Comparison of ENCODE assay signal across 22 mouse cellular contexts in genomic region chr19:46972159-46972558, GRCm38 (mm10). TPM values are rescaled to one million over a fixed set of nuclear protein-coding genes. Genes with fewer than 3 reads are reported as not detected.
A peak's percentile ranks its signal among the peaks of the same experiment; 100 is the strongest.
DNase-seq lines count a peak whose midpoint lies in the region; ATAC-seq and TF ChIP-seq lines count a peak whose summit lies in the region.
"Had no signal": no experiment of that assay in that cellular context is flagged by ENCODE, and none has a peak within 500 bp of the region (broad histone marks: within the 10 kb centered on the region; RNA-seq: fewer than 3 reads in every experiment).

No protein-coding gene starts in this region.

- H3K4me1 ChIP-seq in heart, embryonic 12.5 days (replicated peaks), result peaks cover 56% of the 10 kb centered on the region
- peaks cover 20% of the 10 kb centered on the region for H3K4me1 ChIP-seq in forebrain, embryonic 15.5 days
- peaks cover 21% of the 10 kb centered on the region for H3K4me1 ChIP-seq in hindbrain, embryonic 16.5 days (ENCODE audit: control insufficient read depth, insufficient read depth, low read depth, low read length)
- H3K4me1 ChIP-seq in midbrain, postnatal 0 days (ENCODE audit: insufficient read depth, low read length), result peaks cover 11% of the 10 kb centered on the region

- H3K9me3 ChIP-seq in heart, embryonic 12.5 days (replicated peaks), result no peaks in the 10 kb centered on the region
- H3K9me3 ChIP-seq in forebrain, embryonic 15.5 days, result no peaks in the 10 kb centered on the region
- H3K9me3 ChIP-seq in hindbrain, embryonic 16.5 days (ENCODE audit: control insufficient read depth, low read length), result no peaks in the 10 kb centered on the region
- H3K9me3 ChIP-seq in midbrain, postnatal 0 days (ENCODE audit: low read length), result no peaks in the 10 kb centered on the region
- H3K9me3 ChIP-seq: embryonic facial prominence, embryonic 10.5 days; limb, embryonic 12.5 days; liver, embryonic 15.5 days; neural tube, embryonic 12.5 days had no signal

- H3K27ac ChIP-seq in heart, embryonic 12.5 days (ENCODE audit: poor library complexity, severe bottlenecking), result 0 out of 2 replicates have a peak overlapping the region, but pooled peaks have one; percentile 12
- H3K27ac ChIP-seq in forebrain, embryonic 15.5 days (replicated peaks), result peak overlapping the region; percentile 76
- H3K27ac ChIP-seq in hindbrain, embryonic 16.5 days (ENCODE audit: low read depth, low read length), result peak overlapping the region; percentile 80
- peak overlapping the region; percentile 78 for H3K27ac ChIP-seq in midbrain, postnatal 0 days (ENCODE audit: low read depth, low read length)
- H3K27ac ChIP-seq: heart, adult 2 months; limb, embryonic 12.5 days had no signal

- H3K9ac ChIP-seq in heart, embryonic 12.5 days, result no peak overlapping the region
- H3K9ac ChIP-seq in forebrain, embryonic 15.5 days (replicated peaks), result no peak overlapping the region
- no peak overlapping the region for H3K9ac ChIP-seq in hindbrain, embryonic 16.5 days (ENCODE audit: low read depth, low read length)
- H3K9ac ChIP-seq in midbrain, postnatal 0 days (replicated peaks; ENCODE audit: low read length, poor library complexity, severe bottlenecking), result 0 out of 2 replicates have a peak overlapping the region, but pooled peaks have one; percentile 44
- H3K9ac ChIP-seq: limb, embryonic 12.5 days; liver, embryonic 15.5 days had no signal

- H3K27me3 ChIP-seq in heart, embryonic 12.5 days (replicated peaks), result no peaks in the 10 kb centered on the region
- H3K27me3 ChIP-seq in forebrain, embryonic 15.5 days, result no peaks in the 10 kb centered on the region
- H3K27me3 ChIP-seq in hindbrain, embryonic 16.5 days (replicated peaks; ENCODE audit: control insufficient read depth, insufficient read depth, low read length), result no peaks in the 10 kb centered on the region
- no peaks in the 10 kb centered on the region for H3K27me3 ChIP-seq in midbrain, postnatal 0 days (ENCODE audit: insufficient read depth, low read length)
- H3K27me3 ChIP-seq: limb, embryonic 12.5 days; liver, embryonic 15.5 days; neural tube, embryonic 12.5 days had no signal

- no peak for ATAC-seq in heart, embryonic 12.5 days (ENCODE audit: insufficient number of reproducible peaks, low FRiP score)
- ATAC-seq in forebrain, embryonic 15.5 days (replicated peaks), result no peak
- ATAC-seq in hindbrain, embryonic 16.5 days, result no peak
- ATAC-seq in midbrain, postnatal 0 days (ENCODE audit: low FRiP score), result peak; percentile 57; the same call in 1 of the 2 replicates

- H3K4me2 ChIP-seq in heart, embryonic 12.5 days, result no peak overlapping the region
- H3K4me2 ChIP-seq in forebrain, embryonic 15.5 days (replicated peaks), result no peak overlapping the region
- no peak overlapping the region for H3K4me2 ChIP-seq in hindbrain, embryonic 16.5 days (ENCODE audit: low read length)
- peak overlapping the region; percentile 2; the same call in 1 of the 2 replicates for H3K4me2 ChIP-seq in midbrain, postnatal 0 days (ENCODE audit: low read depth, low read length, poor library complexity, severe bottlenecking)
- H3K4me2 ChIP-seq: limb, embryonic 12.5 days; liver, embryonic 15.5 days; neural tube, embryonic 12.5 days had no signal

- H3K36me3 ChIP-seq in heart, embryonic 12.5 days, result no peaks in the 10 kb centered on the region
- H3K36me3 ChIP-seq in forebrain, embryonic 15.5 days, result no peaks in the 10 kb centered on the region
- H3K36me3 ChIP-seq in hindbrain, embryonic 16.5 days (ENCODE audit: control insufficient read depth, insufficient read depth, low read length), result no peaks in the 10 kb centered on the region
- no peaks in the 10 kb centered on the region for H3K36me3 ChIP-seq in midbrain, postnatal 0 days (ENCODE audit: insufficient read depth, low read length)
- H3K36me3 ChIP-seq: embryonic facial prominence, embryonic 10.5 days; limb, embryonic 12.5 days; liver, embryonic 15.5 days; neural tube, embryonic 12.5 days had no signal

- H3K4me3 ChIP-seq in heart, embryonic 12.5 days, result no peak overlapping the region
- no peak overlapping the region for H3K4me3 ChIP-seq in forebrain, embryonic 15.5 days
- H3K4me3 ChIP-seq in hindbrain, embryonic 16.5 days (ENCODE audit: low read length), result no peak overlapping the region
- H3K4me3 ChIP-seq in midbrain, postnatal 0 days (ENCODE audit: low read depth, low read length), result no peak overlapping the region
- H3K4me3 ChIP-seq: embryonic facial prominence, embryonic 10.5 days; erythroblast, embryonic 14.5 days; heart, adult 2 months; limb, embryonic 12.5 days; liver, embryonic 15.5 days; neural tube, embryonic 12.5 days had no signal

- WGBS in heart, embryonic 12.5 days, result 96% methylated on average over 3 of the region's 3 CpGs
- 91% methylated on average over 3 of the region's 3 CpGs for WGBS in forebrain, embryonic 15.5 days
- WGBS in hindbrain, embryonic 16.5 days, result 77% methylated on average over 3 of the region's 3 CpGs
- WGBS in midbrain, postnatal 0 days, result 85% methylated on average over 3 of the region's 3 CpGs

- no peak for TF ChIP-seq CTCF in midbrain, postnatal 0 days (IDR thresholded peaks at IDR 0.05)

- no peak for DNase-seq in heart, adult 11 months
- DNase-seq in midbrain, postnatal 0 days (ENCODE audit: low spot score), result peak; percentile 48
- no peak for DNase-seq in right cerebral cortex, postnatal 10 days (ENCODE audit: low spot score in 2 of 2)
- no peak for DNase-seq in gastrocnemius, adult 8-10 months (ENCODE audit: low spot score in 2 of 2)
- no peak for DNase-seq in kidney, adult 11 months
- DNase-seq: adrenal gland, postnatal 14 days; cerebellum, postnatal 14 days; heart, adult 2 months; heart, postnatal 10 days; kidney, postnatal 4 days; layer of hippocampus, postnatal 36 days; lung, postnatal 14 days; thymus, postnatal 4 days had no signal

RNA-seq across cellular contexts. Expression of gene Ina, which starts 42.3 kb away (rescaled TPM):
- 0.24 and 0.86 TPM in 2 replicates for polyA plus RNA-seq in heart, embryonic 12.5 days (2016; fragmentation: Nextera tagmentation; extraction: Ambion mirVana)
- polyA plus RNA-seq in forebrain, embryonic 15.5 days (2015; fragmentation: Nextera tagmentation; extraction: Ambion mirVana), result 333 TPM in 2 replicates
- polyA plus RNA-seq in hindbrain, embryonic 16.5 days (2015; fragmentation: Nextera tagmentation; extraction: Ambion mirVana), result 413 and 454 TPM in 2 replicates
- total RNA-seq in midbrain, postnatal 0 days (2014; rRNA removed), result 229 and 248 TPM in 2 replicates
- polyA plus RNA-seq in midbrain, postnatal 0 days (2015; fragmentation: Nextera tagmentation; extraction: Ambion mirVana), result 294 and 310 TPM in 2 replicates
- total RNA-seq in gastrocnemius, adult 8-10 months (2022), result not detected
- total RNA-seq: gastrocnemius, adult 18-20 months; heart, postnatal 10 days had no signal
- polyA plus RNA-seq: erythroblast, embryonic 14.5 days had no signal

RNA-seq across cellular contexts. Expression of gene Nt5c2, which starts 42.8 kb away (rescaled TPM):
- polyA plus RNA-seq in heart, embryonic 12.5 days (2016; fragmentation: Nextera tagmentation; extraction: Ambion mirVana), result 108 and 111 TPM in 2 replicates
- polyA plus RNA-seq in forebrain, embryonic 15.5 days (2015; fragmentation: Nextera tagmentation; extraction: Ambion mirVana), result 73.2 and 78.2 TPM in 2 replicates
- polyA plus RNA-seq in hindbrain, embryonic 16.5 days (2015; fragmentation: Nextera tagmentation; extraction: Ambion mirVana), result 77.6 and 80.6 TPM in 2 replicates
- 64.1 and 68.1 TPM in 2 replicates for total RNA-seq in midbrain, postnatal 0 days (2014; rRNA removed)
- 81.8 and 83.0 TPM in 2 replicates for polyA plus RNA-seq in midbrain, postnatal 0 days (2015; fragmentation: Nextera tagmentation; extraction: Ambion mirVana)
- total RNA-seq in gastrocnemius, adult 8-10 months (2022), result 10 to 100 TPM in 1 of 4 experiments, 1 to 10 TPM in 3; 5.8 to 10.2 (median 8.1) TPM

Comparison
In these comparisons a context has a peak if more than half of its experiments do, and no peak if none do; other contexts are left out.
1. H3K27ac ChIP-seq: peak in every context shown above with its lines; median percentile 80 in hindbrain, embryonic 16.5 days; 78 in midbrain, postnatal 0 days; 76 in forebrain, embryonic 15.5 days; 12 in heart, embryonic 12.5 days.
2. RNA of gene Ina, which starts 42.3 kb away (polyA plus RNA-seq): 413 to 454 TPM in hindbrain, embryonic 16.5 days, 333 TPM in forebrain, embryonic 15.5 days and 294 to 310 TPM in midbrain, postnatal 0 days; 0.24 to 0.86 TPM in heart, embryonic 12.5 days; every median in the first group is over 100 times any median in the second.